Mouse (Mus musculus) liver, postnatal 0 days (tissue): Measurements from ENCODE around the gene Dnajb5. TPM values are rescaled to one million over a fixed set of nuclear protein-coding genes. Genes with fewer than 3 reads are reported as not detected.

Experiments used
- ATAC-seq: fragments of 200-750 bp; cut with Nextera tagmentation; 2 replicates; pipeline ENCODE4 v1.8.0; 2017; ENCODE audit warnings: mild to moderate bottlenecking, moderate library complexity
- DNase-seq: peaks from one replicate; pipeline ENCODE4 v3.0.0-alpha.2; 2016
- H3K27ac ChIP-seq: fragments of 300-500 bp; sonication (generic); 2 replicates; pipeline ENCODE4 v1.5.1; 2014; ENCODE audit warnings: antibody characterized with exemption, moderate library complexity, mild to moderate bottlenecking, low read depth
- H3K27me3 ChIP-seq: fragments of 300-500 bp; sonication (generic); 2 replicates; pipeline ENCODE4 v1.6.1; 2014; ENCODE audit warnings: low read length, control low read depth, mixed read lengths; ENCODE audit not compliant: insufficient read depth
- H3K36me3 ChIP-seq: fragments of 300-500 bp; sonication (generic); replicated peaks from 2 replicates; pipeline ENCODE4 v1.6.1; 2014; ENCODE audit warnings: mild to moderate bottlenecking, control low read depth, low read length, moderate library complexity, mixed read lengths; ENCODE audit not compliant: insufficient read depth
- H3K4me1 ChIP-seq: fragments of 300-500 bp; sonication (generic); 2 replicates; pipeline ENCODE4 v1.6.1; 2014; ENCODE audit warnings: antibody characterized with exemption, mild to moderate bottlenecking, control low read depth; ENCODE audit not compliant: insufficient read depth
- H3K4me2 ChIP-seq: fragments of 300-500 bp; sonication (generic); 2 replicates; pipeline ENCODE4 v1.6.1; 2014; ENCODE audit warnings: low read depth, mild to moderate bottlenecking, low read length, moderate library complexity, mixed read lengths
- H3K4me3 ChIP-seq: fragments of 300-500 bp; sonication (generic); 2 replicates; pipeline ENCODE4 v1.5.1; 2014; ENCODE audit warnings: low read depth, low read length
- H3K9ac ChIP-seq: fragments of 300-500 bp; sonication (generic); replicated peaks from 2 replicates; pipeline ENCODE4 v1.6.1; 2014; ENCODE audit warnings: mild to moderate bottlenecking, moderate library complexity
- H3K9me3 ChIP-seq: fragments of 300-500 bp; sonication (generic); 2 replicates; pipeline ENCODE4 v1.6.1; 2016; ENCODE audit warnings: mild to moderate bottlenecking, control low read depth, low read length, mixed read lengths
- CTCF ChIP-seq: sonication (generic); IDR thresholded peaks from 2 replicates; pipeline ENCODE4 v1.5.1; 2016; ENCODE audit warnings: antibody characterized with exemption, low read depth
- EP300 ChIP-seq: IDR thresholded peaks from 2 replicates; pipeline ENCODE4 v1.6.1; 2016; ENCODE audit warnings: antibody characterized with exemption, low read depth, mild to moderate bottlenecking
- WGBS: fragments of 180-500 bp; shearing (Covaris S2); extraction: QIAGEN DNeasy Blood & Tissue Kit; methylation state at CpG from one replicate; pipeline ENCODE4 v1.1.7; 2014; ENCODE audit not compliant: insufficient replicate concordance; 5-methylcytosine and 5-hydroxymethylcytosine counted together
- polyA plus RNA-seq: library from polyadenylated mRNA; unstranded; fragments of >200 nt; fragmentation: Nextera tagmentation; extraction: Ambion mirVana; gene quantifications from 2 replicates; pipeline ENCODE4 v1.2.1, GENCODE M21; 2015

The Dnajb5 gene
- polyA plus RNA-seq, 1 experiment from 2014 or later = 0.73 TPM

GRCm38 (mm10) chr4:42951206-42952195 is 1.9 kb downstream of the Dnajb5 start:
- no peak overlapping the region for H3K27ac ChIP-seq
- no peak for DNase-seq

GRCm38 (mm10) chr4:42952563-42952962 is 2.9 kb downstream of the Dnajb5 start:
- no peak overlapping the region for H3K4me3 ChIP-seq
- H3K9ac ChIP-seq = no peak overlapping the region
- no peak overlapping the region for H3K27ac ChIP-seq
- peaks cover 11% of the 10 kb centered on the region for H3K27me3 ChIP-seq
- ATAC-seq = no peak
- H3K36me3 ChIP-seq = peaks cover 6% of the 10 kb centered on the region
- no peak for DNase-seq
- H3K4me2 ChIP-seq = no peak overlapping the region
- TF ChIP-seq EP300 (no peak), CTCF (no peak)
- 83% methylated on average over 7 of the region's 7 CpGs for WGBS
- no peaks in the 10 kb centered on the region for H3K9me3 ChIP-seq
- peaks cover 10% of the 10 kb centered on the region for H3K4me1 ChIP-seq

More at GRCm38 (mm10) chr4:42951206-42952195, 1.9 kb downstream of the Dnajb5 start:
- no peak for TF ChIP-seq CTCF
- no peak for TF ChIP-seq EP300
- no peak overlapping the region for H3K4me3 ChIP-seq
- H3K27me3 ChIP-seq = peaks cover 19% of the 10 kb centered on the region
- H3K4me2 ChIP-seq = no peak overlapping the region
- H3K9me3 ChIP-seq = no peaks in the 10 kb centered on the region
- H3K36me3 ChIP-seq = peaks cover under 1% of the 10 kb centered on the region; the same call in 1 of the 2 replicates
- WGBS = 56% methylated on average over 11 of the region's 11 CpGs
- no peak overlapping the region for H3K9ac ChIP-seq
- H3K4me1 ChIP-seq = peaks cover 10% of the 10 kb centered on the region
- no peak for ATAC-seq

- TF ChIP-seq CTCF = no peak
- no peak for TF ChIP-seq EP300
- H3K27ac ChIP-seq = no peak overlapping the region
- H3K36me3 ChIP-seq = peaks cover 9% of the 10 kb centered on the region
These were observed 4.0 kb downstream of the Dnajb5 start for GRCm38 (mm10) chr4:42953435-42954094.

GRCm38 (mm10) chr4:42954297-42954696 is 4.7 kb downstream of the Dnajb5 start:
- TF ChIP-seq EP300 (no peak), CTCF (peak; percentile 91)
- 8% methylated on average over 10 of the region's 10 CpGs for WGBS
- ATAC-seq (no peak), DNase-seq (peak; percentile 76)
- H3K27ac ChIP-seq = no peak overlapping the region
- H3K4me3 ChIP-seq = no peak overlapping the region
- H3K4me1 ChIP-seq = peaks cover 6% of the 10 kb centered on the region
- no peak overlapping the region for H3K4me2 ChIP-seq
- H3K9ac ChIP-seq = no peak overlapping the region
- H3K9me3 ChIP-seq = no peaks in the 10 kb centered on the region
- 0 out of 2 replicates have a peak, but pooled peaks cover 2% of the 10 kb centered on the region for H3K27me3 ChIP-seq
- H3K36me3 ChIP-seq = peaks cover 9% of the 10 kb centered on the region

More at GRCm38 (mm10) chr4:42953435-42954094, 4.0 kb downstream of the Dnajb5 start:
- no peak for ATAC-seq
- Histone ChIP-seq H3K27me3 (peaks cover 3% of the 10 kb centered on the region; the same call in 1 of the 2 replicates), H3K4me3 (no peak overlapping the region), H3K9me3 (no peaks in the 10 kb centered on the region), H3K9ac (no peak overlapping the region), H3K4me2 (no peak overlapping the region), H3K4me1 (peaks cover 10% of the 10 kb centered on the region)
- 57% methylated on average over 9 of the region's 10 CpGs for WGBS
- DNase-seq = no peak

- Histone ChIP-seq H3K27me3 (no peaks in the 10 kb centered on the region), H3K4me3 (no peak overlapping the region), H3K27ac (no peak overlapping the region), H3K9ac (no peak overlapping the region), H3K9me3 (no peaks in the 10 kb centered on the region), H3K36me3 (peaks cover 9% of the 10 kb centered on the region), H3K4me2 (no peak overlapping the region), H3K4me1 (peaks cover 4% of the 10 kb centered on the region)
- DNase-seq = no peak
- 86% methylated on average over 3 of the region's 3 CpGs for WGBS
- ATAC-seq = no peak
- no peak for TF ChIP-seq EP300
- no peak for TF ChIP-seq CTCF
These were observed 5.6 kb downstream of the Dnajb5 start for GRCm38 (mm10) chr4:42955200-42955599.

GRCm38 (mm10) chr4:42956581-42956980 is 7.0 kb downstream of the Dnajb5 start:
- no peak for TF ChIP-seq CTCF
- TF ChIP-seq EP300 = no peak
- no peaks in the 10 kb centered on the region for H3K4me1 ChIP-seq
- no peak for DNase-seq
- no peak overlapping the region for H3K27ac ChIP-seq
- no peak for ATAC-seq
- peaks cover 9% of the 10 kb centered on the region for H3K36me3 ChIP-seq
- H3K4me2 ChIP-seq = no peak overlapping the region
- no peak overlapping the region for H3K9ac ChIP-seq
- 84% methylated on average over 17 of the region's 17 CpGs for WGBS
- H3K4me3 ChIP-seq = no peak overlapping the region
- H3K27me3 ChIP-seq = no peaks in the 10 kb centered on the region
- H3K9me3 ChIP-seq = no peaks in the 10 kb centered on the region
